Mouse (Mus musculus) layer of hippocampus, adult 6 months (tissue): ENCODE measurements around the gene Pigm. TPM values are rescaled to one million over a fixed set of nuclear protein-coding genes. Genes with fewer than 3 reads are reported as not detected.

Source experiments
- long read RNA-seq, 2 experiments: library from polyadenylated mRNA; unstranded; transcript quantifications; one replicate each; pipeline ENCODE4 v2.0.0; 2019 to 2020
- polyA plus RNA-seq: library from polyadenylated mRNA; unstranded; fragments of <200 nt; fragmentation: Nextera tagmentation; gene quantifications from 2 replicates; pipeline ENCODE4 v1.2.3, GENCODE M21; 2021

Gene Pigm
- polyA plus RNA-seq, result 2.8 TPM in 2 replicates
- long read RNA-seq, experiment 1, full-length matches to known transcripts, result 4 of 4 reads
- long read RNA-seq, experiment 1, partial matches to known transcripts, result 0 of 4 reads
- long read RNA-seq, experiment 1, other reads (novel, unspliced or antisense), result 0 of 4 reads
- long read RNA-seq, experiment 2, full-length matches to known transcripts, result 33 of 33 reads
- long read RNA-seq, experiment 2, partial matches to known transcripts, result 0 of 33 reads
- long read RNA-seq, experiment 2, other reads (novel, unspliced or antisense), result 0 of 33 reads

GRCm38 (mm10) chr1:172376198-172376667 is at the start of gene Pigm:
Pigm (plus strand) TSS chr1:172376546.

DNA sequence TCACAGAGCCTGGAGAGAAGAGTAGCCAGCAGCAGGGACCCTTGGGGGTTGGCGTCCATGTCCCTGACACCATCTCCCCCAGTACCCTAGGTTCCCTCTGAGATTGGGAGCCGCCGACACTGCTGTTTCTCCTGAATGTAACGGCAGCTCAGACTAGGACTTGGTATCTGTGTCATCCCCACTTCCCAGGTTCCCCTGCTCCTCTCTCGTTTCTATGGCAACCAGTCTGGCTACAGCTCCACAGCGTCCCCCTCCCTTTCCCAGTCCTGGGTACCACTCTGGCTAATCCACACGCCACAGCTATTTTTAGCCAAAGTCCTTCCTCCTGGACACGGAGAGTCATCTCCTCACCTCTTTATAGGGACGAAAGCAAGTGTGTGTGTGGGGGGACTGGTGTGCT is 47.2 kb upstream of the Pigm start, which contains the start of gene Kcnj9:
Gene Kcnj9 (minus strand): TSS at position 188 of the 400 bp plus-strand sequence.

DNA sequence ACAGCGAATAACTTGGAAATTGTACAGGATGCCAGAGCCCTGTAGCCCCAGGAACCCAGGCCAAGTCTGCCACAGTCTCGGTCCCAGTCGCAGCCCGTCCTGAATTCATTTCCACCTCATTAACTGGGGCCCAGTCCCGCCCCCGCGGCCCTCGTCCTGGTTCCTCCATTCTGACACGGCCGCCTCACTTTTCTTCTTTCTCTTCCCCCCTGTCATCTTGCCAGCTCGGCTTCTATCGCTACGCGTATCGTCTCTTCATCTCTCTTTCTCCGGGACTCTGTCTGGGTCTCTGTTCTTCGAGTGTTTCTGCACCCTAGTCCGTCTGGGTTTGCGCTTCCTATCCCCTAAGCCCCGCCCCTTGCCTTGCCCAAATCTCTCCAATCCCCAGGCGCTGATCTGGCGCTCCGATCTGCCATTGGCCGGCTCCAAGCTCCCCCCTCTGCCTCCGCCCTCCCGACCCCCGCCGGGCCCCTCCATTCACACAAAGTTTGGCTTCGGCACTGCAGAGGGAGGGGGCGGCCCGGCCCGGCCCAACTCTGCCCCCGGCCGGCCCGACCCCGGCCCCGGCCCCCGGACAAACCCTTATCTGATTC is 35.5 kb upstream of the Pigm start, which contains the start of gene Kcnj10:
Gene Kcnj10 (plus strand): TSS at position 482 of the 593 bp plus-strand sequence.

Other genes with a start within 250 kb of the Pigm start
- gene Pex19, start 249.8 kb upstream of the Pigm start, polyA plus RNA-seq, result 87.1 and 95.5 TPM in 2 replicates
- gene Dcaf8, start 228.5 kb upstream of the Pigm start, polyA plus RNA-seq, result 49.7 and 59.1 TPM in 2 replicates
- 433 and 485 TPM in 2 replicates for gene Pea15a, start 169.7 kb upstream of the Pigm start, polyA plus RNA-seq
- gene Casq1, start 156.7 kb upstream of the Pigm start, polyA plus RNA-seq, result 0.90 and 0.97 TPM in 2 replicates
- not detected in 2 replicates for gene Atp1a4, start 118.1 kb upstream of the Pigm start, polyA plus RNA-seq
- 87.6 and 111 TPM in 2 replicates for gene Igsf8, start 114.9 kb upstream of the Pigm start, polyA plus RNA-seq
- gene Atp1a2, start 78.5 kb upstream of the Pigm start, polyA plus RNA-seq, result 143 and 146 TPM in 2 replicates
- gene Kcnj9, start 47.2 kb upstream of the Pigm start, polyA plus RNA-seq, result 11.6 and 12.5 TPM in 2 replicates
- gene Kcnj10, start 35.3 kb upstream of the Pigm start, polyA plus RNA-seq, result 19.2 and 29.3 TPM in 2 replicates
- 1.6 and 2.0 TPM in 2 replicates for gene Slamf9, start 98.8 kb downstream of the Pigm start, polyA plus RNA-seq
- gene Igsf9, start 105.2 kb downstream of the Pigm start, polyA plus RNA-seq, result 0.35 and 0.67 TPM in 2 replicates
- 13.4 and 13.8 TPM in 2 replicates for gene Tagln2, start 123.5 kb downstream of the Pigm start, polyA plus RNA-seq
- 4.5 and 6.9 TPM in 2 replicates for gene Cfap45, start 144.3 kb downstream of the Pigm start, polyA plus RNA-seq
- 0.51 and 0.68 TPM in 2 replicates for gene Vsig8, start 179.4 kb downstream of the Pigm start, polyA plus RNA-seq
- 0.38 and 0.55 TPM in 2 replicates for gene Slamf8, start 214.0 kb downstream of the Pigm start, polyA plus RNA-seq
- gene Fcrl6, start 226.0 kb downstream of the Pigm start, polyA plus RNA-seq, result 0.09 TPM in 1 of 2 replicates, not detected in the other